Mouse (Mus musculus) spleen, adult 2 months (tissue): ENCODE measurements at regions not wholly inside any gene's neighbourhood (a gene's known extent, or its start where the extent isn't known, plus 50 kb on each side); places are given as distances from the start of the nearest gene placed in this dataset.

Experiments used
- CTCF ChIP-seq: fragments of 200-500 bp; IDR thresholded peaks from 2 replicates; pipeline ENCODE4 v1.5.1; 2011; ENCODE audit warnings: mild to moderate bottlenecking, inconsistent platforms; ENCODE audit not compliant: insufficient read depth, insufficient read length, insufficient replicate concordance; ENCODE audit errors: extremely low read depth
- POLR2A ChIP-seq: fragments of 200-500 bp; IDR thresholded peaks from 2 replicates; pipeline ENCODE4 v1.6.1; 2011; ENCODE audit warnings: low read depth, low read length, inconsistent platforms

GRCm38 (mm10) chr9:61046517-61046916 lies 252.2 kb downstream of the Uaca start:
- no peak for TF ChIP-seq POLR2A
- TF ChIP-seq CTCF = peak; percentile 65; the same call in 1 of the 2 replicates
